Mouse (Mus musculus): Measurements from ENCODE around the gene Tubgcp6.

Gene Tubgcp6

GRCm38 (mm10) chr15:89103921-89104320, 19.0 kb downstream of the Tubgcp6 start:
- DNase-seq (ENCODE audit: low spot score in 2 of 2) = no peak

GRCm38 (mm10) chr15:89102646-89103045, 20.3 kb downstream of the Tubgcp6 start:
- DNase-seq (ENCODE audit: low spot score in 2 of 2) = no peak

- no peak for DNase-seq (ENCODE audit: low spot score in 2 of 2)
These were observed 22.1 kb downstream of the Tubgcp6 start for GRCm38 (mm10) chr15:89100823-89101222.

- DNase-seq (ENCODE audit: low spot score in 2 of 2) = no peak
These were observed 24.3 kb downstream of the Tubgcp6 start for GRCm38 (mm10) chr15:89098616-89099015.

- DNase-seq (ENCODE audit: low spot score in 2 of 2) = no peak
These were observed 25.5 kb downstream of the Tubgcp6 start for GRCm38 (mm10) chr15:89097450-89097849.

- no peak for DNase-seq (ENCODE audit: low spot score in 2 of 2)
These were observed 30.7 kb downstream of the Tubgcp6 start for GRCm38 (mm10) chr15:89092181-89092580.

- DNase-seq (ENCODE audit: low spot score in 2 of 2) = no peak
These were observed 32.2 kb downstream of the Tubgcp6 start for GRCm38 (mm10) chr15:89090662-89091061.

GRCm38 (mm10) chr15:89089248-89090051, 33.5 kb downstream of the Tubgcp6 start:
- no peak for DNase-seq (ENCODE audit: low spot score in 2 of 2)

- DNase-seq (ENCODE audit: low spot score in 2 of 2) = peak; percentile 80 to 85
These were observed 34.2 kb downstream of the Tubgcp6 start, which contains the start of gene Selenoo for GRCm38 (mm10) chr15:89088607-89089247. Gene Selenoo, plus strand, starts transcription at chr15:89089084.

- no peak for DNase-seq (ENCODE audit: low spot score in 2 of 2)
These were observed 38.1 kb downstream of the Tubgcp6 start for GRCm38 (mm10) chr15:89084826-89085225.

GRCm38 (mm10) chr15:89083906-89084305, 39.0 kb downstream of the Tubgcp6 start:
- DNase-seq (ENCODE audit: low spot score in 2 of 2) = no peak

GRCm38 (mm10) chr15:89078208-89078836, 44.6 kb downstream of the Tubgcp6 start:
- DNase-seq (ENCODE audit: low spot score in 2 of 2) = no peak

- DNase-seq (ENCODE audit: low spot score in 2 of 2) = peak in 1 of 2 experiments; percentile 46
These were observed 46.7 kb downstream of the Tubgcp6 start for GRCm38 (mm10) chr15:89076156-89076731.

- peak; percentile 73 to 78 for DNase-seq (ENCODE audit: low spot score in 2 of 2)
These were observed 47.3 kb downstream of the Tubgcp6 start for GRCm38 (mm10) chr15:89075478-89076147.

GRCm38 (mm10) chr15:89074613-89075477, 48.1 kb downstream of the Tubgcp6 start, which contains the start of gene Trabd:
Gene Trabd, plus strand, starts transcription at chr15:89075124.
- DNase-seq (ENCODE audit: low spot score in 2 of 2) = no peak

- no peak for DNase-seq (ENCODE audit: low spot score in 2 of 2)
These were observed 48.8 kb downstream of the Tubgcp6 start for GRCm38 (mm10) chr15:89073993-89074603.

GRCm38 (mm10) chr15:89070606-89071005, 52.3 kb downstream of the Tubgcp6 start:
- no peak for DNase-seq (ENCODE audit: low spot score in 2 of 2)

- DNase-seq (ENCODE audit: low spot score in 2 of 2) = no peak
These were observed 53.5 kb downstream of the Tubgcp6 start for GRCm38 (mm10) chr15:89069336-89069840.

GRCm38 (mm10) chr15:89068226-89068625, 54.7 kb downstream of the Tubgcp6 start:
- DNase-seq (ENCODE audit: low spot score in 2 of 2) = no peak

- no peak for DNase-seq (ENCODE audit: low spot score in 2 of 2)
These were observed 55.3 kb downstream of the Tubgcp6 start for GRCm38 (mm10) chr15:89067609-89068008.
